Mouse (Mus musculus) heart, embryonic 13.5 days (tissue): ENCODE measurements around the gene Sec23a. TPM values are rescaled to one million over a fixed set of nuclear protein-coding genes. Genes with fewer than 3 reads are reported as not detected.
"Not testable (repeated sequence)": the region's sequence is repeated elsewhere in the genome, so short reads cannot be mapped to it uniquely, and the experiment has no call there.

Experiments
- ATAC-seq: fragments of 200-750 bp; cut with Nextera tagmentation; 2 replicates; pipeline ENCODE4 v1.8.0; 2017; ENCODE audit warnings: moderate TSS enrichment; ENCODE audit not compliant: insufficient number of reproducible peaks, low FRiP score, low TSS enrichment; ENCODE audit errors: extremely low read depth
- H3K27ac ChIP-seq: fragments of 300-500 bp; sonication (generic); replicated peaks from 2 replicates; pipeline ENCODE4 v1.5.1; 2015; ENCODE audit warnings: moderate library complexity, mild to moderate bottlenecking, inconsistent platforms
- H3K27me3 ChIP-seq: fragments of 300-500 bp; sonication (generic); replicated peaks from 2 replicates; pipeline ENCODE4 v1.6.1; 2015; ENCODE audit warnings: mild to moderate bottlenecking, inconsistent platforms
- H3K36me3 ChIP-seq: fragments of 300-500 bp; sonication (generic); 2 replicates; pipeline ENCODE4 v1.6.1; 2015; ENCODE audit warnings: mild to moderate bottlenecking, inconsistent platforms
- H3K4me1 ChIP-seq: fragments of 300-500 bp; sonication (generic); 2 replicates; pipeline ENCODE4 v1.6.1; 2015; ENCODE audit warnings: inconsistent platforms
- H3K4me2 ChIP-seq: fragments of 300-500 bp; sonication (generic); 2 replicates; pipeline ENCODE4 v1.6.1; 2015; ENCODE audit warnings: inconsistent platforms, mild to moderate bottlenecking, moderate library complexity
- H3K4me3 ChIP-seq: fragments of 300-500 bp; sonication (generic); 2 replicates; pipeline ENCODE4 v1.5.1; 2015; ENCODE audit warnings: moderate library complexity, mild to moderate bottlenecking, inconsistent platforms
- H3K9ac ChIP-seq: fragments of 300-500 bp; sonication (generic); 2 replicates; pipeline ENCODE4 v1.6.1; 2015; ENCODE audit warnings: inconsistent platforms, mild to moderate bottlenecking, moderate library complexity
- H3K9me3 ChIP-seq: fragments of 300-500 bp; sonication (generic); 2 replicates; pipeline ENCODE4 v1.6.1; 2016; ENCODE audit warnings: inconsistent platforms
- WGBS: fragments of 180-500 bp; shearing (Covaris S2); methylation state at CpG from one replicate; pipeline ENCODE4 v1.1.7; 2015; ENCODE audit warnings: mixed read lengths; 5-methylcytosine and 5-hydroxymethylcytosine counted together
- polyA plus RNA-seq: library from polyadenylated mRNA; unstranded; fragments of >200 nt; fragmentation: Nextera tagmentation; extraction: Ambion mirVana; gene quantifications from 2 replicates; pipeline ENCODE4 v1.2.1, GENCODE M21; 2015

Gene Sec23a
- 66.4 and 67.9 TPM in 2 replicates for polyA plus RNA-seq

- Histone ChIP-seq H3K4me3 (peak within 1 kb of the TSS; percentile 95), H3K36me3 (peaks cover 22% of the 10 kb centered on the region), H3K4me2 (peak within 1 kb of the TSS; percentile 90), H3K27ac (peak within 1 kb of the TSS; percentile 96), H3K9me3 (no peaks in the 10 kb centered on the region), H3K27me3 (no peaks in the 10 kb centered on the region), H3K9ac (peak within 1 kb of the TSS; percentile 96), H3K4me1 (peaks cover 39% of the 10 kb centered on the region)
- peak; percentile 95 for ATAC-seq
- under 1% methylated on average over 48 of the region's 48 CpGs for WGBS
These were observed at the start of gene Sec23a for GRCm38 (mm10) chr12:59011844-59012709. TSS of gene Sec23a (minus strand) at chr12:59012017.

DNA sequence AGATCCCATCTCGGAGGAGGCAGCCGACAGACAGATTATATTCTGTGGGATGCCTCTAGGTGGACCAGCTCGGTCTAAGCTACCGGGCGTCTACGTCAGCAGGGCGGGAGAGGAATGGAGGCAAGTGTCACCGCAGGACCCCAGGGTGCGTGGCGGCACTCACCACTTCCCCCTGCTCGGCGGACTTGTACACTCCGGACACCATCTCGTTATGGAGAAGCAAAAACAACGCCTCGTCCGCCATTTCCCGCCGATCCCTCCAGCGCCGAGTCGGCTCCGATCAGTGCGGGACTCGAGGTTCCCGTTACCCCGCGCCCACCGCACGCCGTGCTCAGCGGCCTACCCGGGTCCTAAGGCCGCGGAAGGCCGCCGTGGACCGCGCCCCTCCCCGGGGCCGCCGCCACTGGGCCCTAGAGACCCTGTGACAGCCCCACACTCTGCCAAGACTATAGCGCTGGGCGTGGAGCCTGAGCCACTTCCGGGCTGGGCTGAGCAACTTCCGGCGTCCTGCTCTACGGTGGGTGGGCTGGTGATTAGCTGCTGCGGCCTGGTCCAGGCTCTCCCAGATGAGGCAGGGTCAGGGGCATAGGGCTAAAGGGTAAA is 49.3 kb upstream of the Sec23a start, which contains the start of gene Trappc6b:
Gene Trappc6b, minus strand, starts transcription at position 480 of the 603 bp plus-strand sequence.
- Histone ChIP-seq H3K36me3 (peaks cover 33% of the 10 kb centered on the region), H3K4me1 (peaks cover 25% of the 10 kb centered on the region), H3K27me3 (0 out of 2 replicates have a peak, but pooled peaks cover 5% of the 10 kb centered on the region), H3K4me2 (peak within 1 kb of the TSS; percentile 75), H3K9ac (peak within 1 kb of the TSS; percentile 97), H3K4me3 (peak within 1 kb of the TSS; percentile 84), H3K9me3 (no peaks in the 10 kb centered on the region), H3K27ac (peak within 1 kb of the TSS; percentile 94)
- ATAC-seq = peak; percentile 85
- under 1% methylated on average over 49 of the region's 49 CpGs for WGBS

DNA sequence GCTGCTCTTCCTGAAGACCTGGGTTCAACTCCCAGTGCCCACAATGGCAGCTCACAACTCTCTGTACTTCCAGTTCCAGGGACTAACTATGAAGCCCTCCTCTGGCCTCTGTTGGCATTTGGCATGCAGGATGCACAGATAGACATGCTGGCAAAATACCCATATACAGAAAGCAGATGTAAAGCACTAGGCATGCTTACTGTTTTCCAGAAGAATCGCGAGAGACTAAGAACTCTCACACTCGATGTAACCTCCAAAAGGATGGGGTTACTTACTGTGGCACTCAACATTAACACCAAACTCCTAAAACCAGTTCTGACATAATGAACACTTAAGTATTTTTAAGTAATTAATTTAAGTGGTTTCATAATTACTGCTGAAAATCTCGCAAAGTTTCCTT is 48.5 kb upstream of the Sec23a start:
- Histone ChIP-seq H3K4me2 (peak overlapping the region; percentile 75), H3K27ac (peak overlapping the region; percentile 94), H3K27me3 (0 out of 2 replicates have a peak, but pooled peaks cover 5% of the 10 kb centered on the region), H3K36me3 (peaks cover 41% of the 10 kb centered on the region), H3K9ac (peak overlapping the region; percentile 97), H3K4me1 (peaks cover 23% of the 10 kb centered on the region), H3K9me3 (no peaks in the 10 kb centered on the region), H3K4me3 (peak overlapping the region; percentile 84)
- no peak for ATAC-seq
- WGBS = 56% methylated on average over 4 of the region's 4 CpGs

DNA sequence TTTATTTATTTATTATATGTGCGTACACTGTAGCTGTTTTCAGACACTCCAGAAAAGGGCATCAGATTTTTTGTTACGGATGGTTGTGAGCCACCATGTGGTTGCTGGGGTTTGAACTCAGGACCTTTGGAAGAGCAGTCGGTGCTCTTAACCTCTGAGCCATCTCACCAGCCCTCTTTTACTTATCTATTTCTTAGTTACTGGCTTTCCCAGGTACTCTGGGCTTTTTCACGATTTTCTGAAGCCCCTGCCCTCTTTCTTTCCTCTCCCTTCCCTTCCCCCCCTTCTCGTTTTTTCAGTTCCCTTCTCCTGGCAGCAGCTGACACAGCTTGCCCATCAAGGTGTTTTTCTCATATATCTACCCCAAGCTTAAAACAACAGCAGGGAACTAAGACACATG is 46.4 kb upstream of the Sec23a start:
- not testable (repeated sequence) for H3K27me3 ChIP-seq, H3K9ac ChIP-seq, H3K27ac ChIP-seq, ATAC-seq, H3K4me3 ChIP-seq, H3K9me3 ChIP-seq, H3K4me2 ChIP-seq
- WGBS = 85% methylated on average over 5 of the region's 5 CpGs
- Histone ChIP-seq H3K4me1 (peaks cover 30% of the 10 kb centered on the region), H3K36me3 (peaks cover 50% of the 10 kb centered on the region)

DNA sequence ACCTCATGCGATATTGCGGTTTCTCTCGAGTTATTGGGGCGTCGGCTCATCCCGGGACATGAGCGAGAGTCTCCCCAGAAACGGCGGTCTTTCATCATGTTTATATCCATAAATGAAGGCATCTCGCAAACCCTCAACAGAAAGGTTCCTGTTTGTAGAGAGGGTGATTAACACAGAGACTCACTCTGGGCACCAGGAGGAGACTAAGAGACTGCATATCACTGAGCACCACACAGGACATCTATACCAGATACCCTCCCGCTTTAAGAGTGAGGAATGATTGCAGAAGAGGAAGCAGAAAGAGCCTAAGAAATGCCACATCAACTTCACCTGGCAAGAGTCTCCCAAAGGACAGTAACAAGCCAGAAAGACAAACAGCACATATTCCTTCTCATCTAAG is 44.4 kb upstream of the Sec23a start:
- Histone ChIP-seq H3K4me1 (peaks cover 30% of the 10 kb centered on the region), H3K4me3 (no peak overlapping the region), H3K27ac (no peak overlapping the region), H3K4me2 (no peak overlapping the region), H3K27me3 (no peaks in the 10 kb centered on the region), H3K9me3 (no peaks in the 10 kb centered on the region), H3K9ac (no peak overlapping the region), H3K36me3 (peaks cover 60% of the 10 kb centered on the region)
- no peak for ATAC-seq
- WGBS = 96% methylated on average over 11 of the region's 11 CpGs

DNA sequence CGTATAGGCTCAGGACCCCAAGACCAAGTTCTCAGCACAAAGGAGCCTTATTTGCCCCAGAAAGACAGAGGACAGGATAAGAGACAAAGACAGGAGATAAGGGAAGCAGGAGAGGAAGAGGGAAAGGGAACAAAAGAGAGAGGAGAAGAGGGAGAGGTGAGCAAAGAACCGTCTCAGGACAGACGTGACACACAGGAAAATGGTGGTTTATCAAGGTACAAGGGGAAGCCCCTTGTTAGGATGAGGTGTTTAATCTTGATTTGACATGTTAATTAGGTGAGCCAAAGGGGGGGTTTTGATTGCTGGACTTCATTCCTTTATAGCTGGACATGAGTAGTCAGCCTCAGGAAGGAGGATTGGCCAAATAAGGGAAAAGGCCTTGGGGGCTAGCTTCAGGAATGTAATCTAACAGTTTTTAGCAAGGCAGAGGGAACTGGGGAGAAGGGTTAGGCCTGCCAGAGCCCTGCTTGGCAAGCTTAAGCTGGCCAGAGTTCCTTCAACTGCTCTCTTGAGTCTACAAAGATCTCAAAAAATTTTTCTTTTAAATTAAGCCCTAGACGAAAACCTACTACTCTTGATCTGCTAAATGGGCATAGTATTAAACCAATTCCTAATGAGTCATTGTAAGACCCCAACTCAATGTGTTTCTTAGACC is 43.5 kb upstream of the Sec23a start:
- Histone ChIP-seq H3K4me1 (peaks cover 27% of the 10 kb centered on the region), H3K36me3 (peaks cover 60% of the 10 kb centered on the region), H3K4me2 (no peak overlapping the region), H3K9me3 (no peaks in the 10 kb centered on the region), H3K27me3 (no peaks in the 10 kb centered on the region), H3K4me3 (no peak overlapping the region), H3K27ac (no peak overlapping the region), H3K9ac (no peak overlapping the region)
- WGBS = 63% methylated on average over 4 of the region's 4 CpGs
- no peak for ATAC-seq

DNA sequence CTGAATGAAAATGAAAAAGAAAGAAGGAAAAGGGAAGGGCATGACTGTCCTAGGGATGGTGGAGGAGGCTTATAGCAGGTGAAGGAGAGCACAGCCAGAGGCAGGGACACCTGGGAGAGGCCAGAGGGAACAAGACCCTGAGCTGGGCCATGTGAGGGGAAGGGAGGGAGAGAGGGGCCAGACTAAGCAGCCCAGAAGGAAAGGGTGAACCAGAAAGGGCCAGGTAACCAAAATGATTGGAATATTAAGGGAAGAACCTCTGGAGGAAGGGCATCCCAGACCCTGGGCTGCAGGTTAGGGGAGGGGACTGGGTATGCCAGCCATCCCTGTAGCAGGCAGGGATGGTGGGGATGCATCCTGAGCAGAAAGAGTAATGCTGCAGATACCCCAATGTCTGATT is 42.2 kb upstream of the Sec23a start:
- Histone ChIP-seq H3K27ac (no peak overlapping the region), H3K4me1 (peaks cover 13% of the 10 kb centered on the region), H3K36me3 (peaks cover 67% of the 10 kb centered on the region), H3K27me3 (no peaks in the 10 kb centered on the region), H3K9ac (no peak overlapping the region), H3K4me2 (no peak overlapping the region), H3K9me3 (no peaks in the 10 kb centered on the region), H3K4me3 (no peak overlapping the region)
- ATAC-seq = no peak

- no peak overlapping the region for H3K4me2 ChIP-seq
- H3K9ac ChIP-seq = no peak overlapping the region
- H3K36me3 ChIP-seq = peaks cover 67% of the 10 kb centered on the region
- 70% methylated on average over 5 of the region's 5 CpGs for WGBS
- H3K27me3 ChIP-seq = no peaks in the 10 kb centered on the region
- H3K27ac ChIP-seq = no peak overlapping the region
- ATAC-seq = no peak
- peaks cover 8% of the 10 kb centered on the region; the same call in 1 of the 2 replicates for H3K4me1 ChIP-seq
- H3K4me3 ChIP-seq = no peak overlapping the region
- H3K9me3 ChIP-seq = no peaks in the 10 kb centered on the region
These were observed 41.3 kb upstream of the Sec23a start for GRCm38 (mm10) chr12:59053166-59053565.

DNA sequence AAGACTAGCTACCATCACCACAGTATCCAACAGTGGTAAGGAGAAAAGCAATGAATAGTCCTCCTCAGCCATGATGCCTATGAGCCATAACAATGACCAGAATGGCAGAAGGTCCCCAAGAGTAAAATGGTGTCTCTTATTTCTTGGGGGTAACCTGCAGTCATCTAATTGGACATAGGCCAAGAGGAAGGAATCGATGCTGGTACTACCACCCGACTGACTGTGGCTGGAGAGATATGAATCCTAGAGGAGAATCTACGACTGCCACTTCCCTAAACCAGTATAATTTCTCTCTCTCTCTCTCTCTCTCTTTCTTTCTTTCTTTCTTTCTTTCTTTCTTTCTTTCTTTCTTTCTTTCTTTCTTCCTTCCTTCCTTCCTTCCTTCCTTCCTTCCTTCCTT is 40.7 kb upstream of the Sec23a start:
- Histone ChIP-seq H3K27me3 (no peaks in the 10 kb centered on the region), H3K4me3 (no peak overlapping the region), H3K9me3 (no peaks in the 10 kb centered on the region), H3K4me2 (no peak overlapping the region), H3K4me1 (peaks cover 8% of the 10 kb centered on the region; the same call in 1 of the 2 replicates), H3K9ac (no peak overlapping the region), H3K36me3 (peaks cover 67% of the 10 kb centered on the region), H3K27ac (no peak overlapping the region)
- 84% methylated on average over 3 of the region's 3 CpGs for WGBS
- ATAC-seq = no peak

DNA sequence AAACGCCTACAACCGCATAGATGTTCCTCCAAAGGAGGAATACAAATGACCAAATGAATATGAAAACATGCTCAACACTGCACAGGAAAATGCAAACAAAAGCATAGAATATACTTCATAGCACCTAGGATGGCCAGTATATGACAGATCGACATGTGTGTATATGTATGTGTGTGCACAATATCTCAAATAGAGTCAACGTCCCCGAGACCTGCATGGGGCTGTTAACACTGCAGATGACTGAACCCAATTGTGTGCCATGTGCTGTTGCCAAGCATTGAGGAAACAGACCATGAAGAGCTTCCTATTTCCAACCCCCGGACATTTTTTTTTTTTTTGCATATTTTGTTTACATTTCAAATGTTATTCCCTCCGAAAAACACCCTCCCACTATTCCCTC is 29.0 kb upstream of the Sec23a start:
- Histone ChIP-seq H3K4me1 (peaks cover 6% of the 10 kb centered on the region; the same call in 1 of the 2 replicates), H3K27me3 (no peaks in the 10 kb centered on the region), H3K27ac (peak overlapping the region; percentile 88; the same call in 1 of the 2 replicates), H3K4me2 (peak overlapping the region; percentile 57; the same call in 1 of the 2 replicates), H3K4me3 (no peak overlapping the region), H3K36me3 (peaks cover 46% of the 10 kb centered on the region), H3K9me3 (no peaks in the 10 kb centered on the region), H3K9ac (peak overlapping the region; percentile 70; the same call in 1 of the 2 replicates)
- ATAC-seq = no peak; the same call in 1 of the 2 replicates
- 23% methylated on average over 7 of the region's 7 CpGs for WGBS
